Mouse (Mus musculus) heart, postnatal 0 days (tissue): ENCODE data around the gene Prune2. TPM values are rescaled to one million over a fixed set of nuclear protein-coding genes. Genes with fewer than 3 reads are reported as not detected.

Experiments
- ATAC-seq: fragments of 200-750 bp; cut with Nextera tagmentation; 2 replicates; pipeline ENCODE4 v1.8.0; 2017; ENCODE audit warnings: low read depth, moderate number of reproducible peaks, moderate library complexity; ENCODE audit not compliant: insufficient read depth
- DNase-seq: peaks from one replicate; pipeline ENCODE4 v3.0.0-alpha.2; 2016; ENCODE audit warnings: low spot score
- H3K27ac ChIP-seq: fragments of 300-500 bp; sonication (generic); 2 replicates; pipeline ENCODE4 v1.5.1; 2014; ENCODE audit warnings: low read depth, mild to moderate bottlenecking
- H3K27me3 ChIP-seq: fragments of 300-500 bp; sonication (generic); 2 replicates; pipeline ENCODE4 v1.6.1; 2014; ENCODE audit warnings: low read length, mixed read lengths; ENCODE audit not compliant: control insufficient read depth, insufficient read depth
- H3K36me3 ChIP-seq: fragments of 300-500 bp; sonication (generic); replicated peaks from 2 replicates; pipeline ENCODE4 v1.6.1; 2014; ENCODE audit warnings: low read length, mixed read lengths; ENCODE audit not compliant: control insufficient read depth, insufficient read depth
- H3K4me1 ChIP-seq: fragments of 300-500 bp; sonication (generic); 2 replicates; pipeline ENCODE4 v1.6.1; 2014; ENCODE audit warnings: antibody characterized with exemption; ENCODE audit not compliant: control insufficient read depth, insufficient read depth
- H3K4me2 ChIP-seq: fragments of 300-500 bp; sonication (generic); 2 replicates; pipeline ENCODE4 v1.6.1; 2014; ENCODE audit warnings: low read depth, mild to moderate bottlenecking, low read length, moderate library complexity
- H3K4me3 ChIP-seq: fragments of 300-500 bp; sonication (generic); 2 replicates; pipeline ENCODE4 v1.5.1; 2014; ENCODE audit warnings: low read depth, low read length
- H3K9ac ChIP-seq: fragments of 300-500 bp; sonication (generic); replicated peaks from 2 replicates; pipeline ENCODE4 v1.6.1; 2014; ENCODE audit warnings: low read depth, low read length, mixed read lengths
- H3K9me3 ChIP-seq: fragments of 300-500 bp; sonication (generic); replicated peaks from 2 replicates; pipeline ENCODE4 v1.6.1; 2016; ENCODE audit warnings: low read length; ENCODE audit not compliant: control insufficient read depth
- CTCF ChIP-seq: IDR thresholded peaks from 2 replicates; pipeline ENCODE4 v1.5.1; 2016; ENCODE audit warnings: antibody characterized with exemption, control low read depth, low read depth
- EP300 ChIP-seq: IDR thresholded peaks from 2 replicates; pipeline ENCODE4 v1.6.1; 2016; ENCODE audit warnings: antibody characterized with exemption, low read depth
- WGBS: fragments of 180-500 bp; shearing (Covaris S2); extraction: QIAGEN DNeasy Blood & Tissue Kit; methylation state at CpG from one replicate; pipeline ENCODE4 v1.1.7; 2014; 5-methylcytosine and 5-hydroxymethylcytosine counted together
- polyA plus RNA-seq: library from polyadenylated mRNA; unstranded; fragments of >200 nt; fragmentation: Nextera tagmentation; extraction: Ambion mirVana; gene quantifications from 2 replicates; pipeline ENCODE4 v1.2.1, GENCODE M21; 2015
- total RNA-seq: library from RNA; depleted of rRNA; stranded (reverse); fragments of >200 nt; gene quantifications from 2 replicates; pipeline ENCODE4 v1.2.3, GENCODE M21; 2014; ENCODE audit warnings: low replicate concordance

Prune2 gene
- total and polyA plus RNA-seq, 2 experiments from 2014 or later = 4.6 to 10.5 TPM

DNA sequence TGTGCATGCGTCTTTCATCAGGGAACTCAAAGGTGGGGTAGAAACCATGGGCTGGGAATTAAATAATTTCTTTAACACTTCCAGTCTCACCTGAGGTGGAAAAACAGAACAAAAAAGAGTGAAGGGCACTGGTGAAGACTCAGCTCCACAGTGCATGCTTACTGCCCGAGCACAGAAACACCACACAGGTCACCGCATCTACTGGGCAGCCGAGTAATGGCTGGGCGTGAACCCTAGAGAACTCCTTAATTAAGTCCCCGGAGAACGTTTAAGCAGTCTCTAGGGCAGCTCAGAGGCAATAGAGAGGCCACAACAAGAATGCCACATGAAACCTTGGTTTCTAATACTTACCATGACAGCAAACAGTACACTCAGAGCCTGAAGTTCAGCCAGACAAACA, 288.6 kb downstream of the Prune2 start:
- no peak for TF ChIP-seq CTCF
- no peak for TF ChIP-seq EP300
- WGBS = 83% methylated on average over 7 of the region's 7 CpGs
- Histone ChIP-seq H3K27me3 (no peaks in the 10 kb centered on the region), H3K9me3 (no peaks in the 10 kb centered on the region), H3K27ac (no peak overlapping the region), H3K36me3 (no peaks in the 10 kb centered on the region), H3K4me3 (no peak overlapping the region), H3K9ac (no peak overlapping the region), H3K4me1 (0 out of 2 replicates have a peak, but pooled peaks cover 9% of the 10 kb centered on the region), H3K4me2 (no peak overlapping the region)
- DNase-seq (no peak), ATAC-seq (no peak)

DNA sequence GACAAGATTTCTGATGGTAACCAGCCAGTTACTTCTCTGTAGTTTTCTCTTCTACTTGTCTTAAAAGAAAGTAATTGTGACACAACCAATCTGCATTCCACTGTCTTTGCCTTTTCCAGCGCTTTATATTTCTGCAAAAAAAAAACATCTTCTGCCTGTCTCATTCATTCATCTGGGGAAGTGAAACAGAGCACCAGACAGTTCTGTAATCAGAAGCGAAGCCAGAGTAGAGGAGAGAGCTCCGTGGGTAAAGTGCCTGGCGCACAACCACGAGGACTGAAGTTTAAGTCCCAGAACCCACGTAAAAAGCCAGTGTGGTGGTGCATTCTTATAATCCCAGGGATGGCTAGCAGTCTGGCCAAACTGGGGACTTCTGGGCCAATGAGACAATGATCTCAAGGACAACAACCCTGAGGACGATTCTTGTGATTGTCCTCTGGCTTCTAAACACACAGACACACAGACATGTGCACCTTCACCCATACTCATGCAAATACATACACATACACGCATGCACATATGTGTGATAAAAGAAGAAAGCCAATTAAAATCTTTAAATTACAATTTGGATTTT, 291.5 kb downstream of the Prune2 start:
- TF ChIP-seq CTCF (no peak), EP300 (no peak)
- ATAC-seq = no peak
- Histone ChIP-seq H3K9ac (no peak overlapping the region), H3K27me3 (no peaks in the 10 kb centered on the region), H3K9me3 (no peaks in the 10 kb centered on the region), H3K4me2 (no peak overlapping the region), H3K4me3 (no peak overlapping the region), H3K27ac (no peak overlapping the region), H3K4me1 (no peaks in the 10 kb centered on the region), H3K36me3 (no peaks in the 10 kb centered on the region)
- WGBS = 75% methylated on average over 8 of the region's 8 CpGs
- no peak for DNase-seq

DNA sequence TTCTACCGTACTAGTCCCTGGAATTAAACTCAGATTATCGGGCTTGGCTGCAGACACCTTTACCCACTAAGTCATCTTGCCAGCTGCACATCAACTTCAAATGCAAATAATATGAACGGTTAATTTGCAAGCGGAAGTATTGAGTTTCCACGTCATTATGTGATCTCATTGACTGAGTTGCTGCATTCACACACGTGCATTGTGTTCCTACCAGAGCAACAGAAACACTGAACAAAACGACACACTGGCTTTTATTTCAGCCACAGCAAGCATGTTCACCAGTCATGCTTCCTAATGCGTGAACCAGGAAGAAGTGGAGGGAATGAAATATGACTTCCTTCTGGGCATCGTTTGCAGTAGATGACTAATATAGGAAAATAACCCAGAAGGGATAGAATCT, 293.8 kb downstream of the Prune2 start:
- Histone ChIP-seq H3K36me3 (no peaks in the 10 kb centered on the region), H3K27ac (no peak overlapping the region), H3K4me3 (no peak overlapping the region), H3K9me3 (no peaks in the 10 kb centered on the region), H3K27me3 (no peaks in the 10 kb centered on the region), H3K9ac (no peak overlapping the region), H3K4me2 (no peak overlapping the region), H3K4me1 (no peaks in the 10 kb centered on the region)
- WGBS = 83% methylated on average over 9 of the region's 9 CpGs
- no peak for DNase-seq
- no peak for ATAC-seq
- TF ChIP-seq EP300 (no peak), CTCF (no peak)

DNA sequence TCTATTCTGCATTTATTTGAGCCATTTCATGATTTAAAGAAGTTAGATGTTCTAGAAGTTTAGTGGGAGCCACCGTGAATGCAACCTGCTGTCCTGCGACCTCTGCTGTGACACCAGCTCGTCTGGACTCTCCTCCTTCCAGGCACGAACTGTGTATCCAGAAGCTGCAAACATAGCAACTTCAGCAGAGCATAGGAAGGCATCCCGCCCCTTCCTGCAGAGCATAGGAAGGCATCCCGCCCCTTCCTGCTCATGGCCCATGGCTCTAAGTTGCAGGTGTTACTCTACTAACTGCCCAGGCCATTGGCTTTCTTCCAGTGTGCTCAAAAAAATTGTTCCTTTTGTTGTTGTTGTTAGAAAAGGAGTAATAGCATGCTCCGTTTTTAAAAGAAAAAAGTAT, 294.9 kb downstream of the Prune2 start:
- Histone ChIP-seq H3K27ac (no peak overlapping the region), H3K4me3 (no peak overlapping the region), H3K9ac (no peak overlapping the region), H3K36me3 (no peaks in the 10 kb centered on the region), H3K4me1 (no peaks in the 10 kb centered on the region), H3K4me2 (no peak overlapping the region), H3K9me3 (no peaks in the 10 kb centered on the region), H3K27me3 (no peaks in the 10 kb centered on the region)
- DNase-seq (no peak), ATAC-seq (no peak)
- TF ChIP-seq EP300 = no peak
- TF ChIP-seq CTCF = no peak
- WGBS = 66% methylated on average over 7 of the region's 7 CpGs

DNA sequence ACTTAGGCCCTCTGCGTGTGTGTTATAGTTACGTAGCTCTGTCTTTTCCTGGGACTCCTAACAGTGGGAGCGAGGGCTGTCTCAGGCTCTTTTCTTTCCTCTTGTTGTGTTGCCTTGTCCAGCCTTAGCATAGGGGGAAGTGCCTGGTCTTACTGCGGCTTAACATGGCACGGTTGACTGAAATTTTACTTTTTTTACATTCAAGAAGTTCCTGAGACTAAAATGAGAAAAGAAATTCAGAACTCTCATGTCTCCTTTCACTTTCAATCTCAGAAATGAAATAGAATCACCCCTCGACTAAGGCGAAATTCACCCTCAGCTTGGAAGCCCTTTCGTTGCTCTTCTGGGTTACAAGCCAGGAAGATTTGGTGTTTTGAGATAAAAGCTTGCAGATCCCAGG, 295.5 kb downstream of the Prune2 start:
- no peaks in the 10 kb centered on the region for H3K9me3 ChIP-seq
- DNase-seq (no peak), ATAC-seq (no peak)
- no peak overlapping the region for H3K4me2 ChIP-seq
- H3K27ac ChIP-seq = no peak overlapping the region
- H3K36me3 ChIP-seq = no peaks in the 10 kb centered on the region
- no peaks in the 10 kb centered on the region for H3K27me3 ChIP-seq
- TF ChIP-seq CTCF = no peak
- TF ChIP-seq EP300 = no peak
- H3K4me1 ChIP-seq = no peaks in the 10 kb centered on the region
- no peak overlapping the region for H3K4me3 ChIP-seq
- 87% methylated on average over 8 of the region's 8 CpGs for WGBS
- H3K9ac ChIP-seq = no peak overlapping the region

DNA sequence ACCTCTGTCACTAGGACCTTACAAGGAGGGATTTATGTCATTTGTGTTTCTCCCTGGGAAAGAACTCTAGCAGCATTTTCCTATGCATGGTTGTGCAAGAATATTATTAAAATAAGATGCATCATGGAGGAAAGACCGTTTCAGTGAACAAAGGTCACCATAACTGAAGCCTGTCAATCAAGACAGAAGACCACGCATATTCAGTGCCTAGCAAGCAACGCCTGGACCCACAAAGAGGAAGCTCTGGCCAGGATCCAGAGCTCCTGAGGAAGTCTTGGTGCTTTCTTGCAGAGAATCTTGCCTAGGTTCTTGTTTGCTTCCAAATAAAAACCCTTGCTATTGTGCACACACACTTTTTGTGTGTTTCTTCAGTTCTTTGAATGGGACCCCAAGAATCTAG, 296.9 kb downstream of the Prune2 start:
- Histone ChIP-seq H3K9ac (no peak overlapping the region), H3K27ac (no peak overlapping the region), H3K9me3 (no peaks in the 10 kb centered on the region), H3K36me3 (no peaks in the 10 kb centered on the region), H3K27me3 (no peaks in the 10 kb centered on the region), H3K4me2 (no peak overlapping the region), H3K4me1 (no peaks in the 10 kb centered on the region), H3K4me3 (no peak overlapping the region)
- no peak for DNase-seq
- WGBS = 54% methylated on average over 3 of the region's 3 CpGs
- no peak for ATAC-seq
- TF ChIP-seq CTCF (no peak), EP300 (no peak)
